Mouse (Mus musculus): ENCODE measurements at regions not wholly inside any gene's neighbourhood (a gene's known extent, or its start where the extent isn't known, plus 50 kb on each side); places are given as distances from the start of the nearest gene placed in this dataset.

GRCm38 (mm10) chr16:9255351-9255750, 425.5 kb downstream of the 1810013L24Rik start:
- Histone ChIP-seq H3K27me3 (replicated peaks) (no peaks in the 10 kb centered on the region), H3K27ac (ENCODE audit: insufficient read depth, low read depth) (no peak overlapping the region), H3K36me3 (replicated peaks in 1 of 2; ENCODE audit: control insufficient read depth in 1 of 2, insufficient read depth in 1 of 2, low read length in 1 of 2) (no peaks in the 10 kb centered on the region), H3K4me2 (ENCODE audit: insufficient read depth, low read depth, poor library complexity, severe bottlenecking) (no peak overlapping the region), H3K9me3 (replicated peaks; ENCODE audit: low read length) (no peaks in the 10 kb centered on the region), H3K79me2 (replicated peaks; ENCODE audit: control insufficient read depth, extremely low read depth, insufficient read depth, poor library complexity, severe bottlenecking) (no peaks in the 10 kb centered on the region), H3K4me1 (ENCODE audit: control insufficient read depth in 1 of 2, insufficient read depth in 2 of 2) (peaks cover 0 to 2% of the 10 kb centered on the region in 2 experiments; a peak in 2 of 4 replicates), H3K4me3 (replicated peaks in 1 of 3; ENCODE audit: low read depth in 2 of 3, low read length in 2 of 3, poor library complexity in 1 of 3) (no peak overlapping the region), H3K9ac (ENCODE audit: insufficient read depth, low read depth) (no peak overlapping the region)
- dilution Hi-C loops (cut with MboI; ENCODE audit: extremely low pct_ligation_motif_present, extremely low pct_unique_long_range_greater_than_20kb, low sequenced_read_pairs) (no loop called here), in situ Hi-C loops (cut with MboI; ENCODE audit: low pct_ligation_motif_present, low pct_unique_long_range_greater_than_20kb, low sequenced_read_pairs) (no loop called here)
- TF ChIP-seq MAX (IDR thresholded peaks at IDR 0.05; ENCODE audit: low read length) (no peak), CHD1 (IDR thresholded peaks at IDR 0.05; ENCODE audit: low read depth, low read length) (no peak), ZMIZ1 (IDR thresholded peaks at IDR 0.05; ENCODE audit: low read depth, low read length) (no peak), JUN (IDR thresholded peaks at IDR 0.05; ENCODE audit: insufficient read depth, low read depth, low read length) (no peak), CHD2 (IDR thresholded peaks at IDR 0.05; ENCODE audit: low read length) (no peak), MYC (IDR thresholded peaks at IDR 0.05; ENCODE audit: low read depth, low read length) (no peak), E2F4 (IDR thresholded peaks at IDR 0.05; ENCODE audit: insufficient replicate concordance, low read depth, low read length) (no peak), KAT2A (IDR thresholded peaks at IDR 0.05; ENCODE audit: insufficient replicate concordance, low read length) (no peak), ZC3H11A (IDR thresholded peaks at IDR 0.05; ENCODE audit: low read depth, low read length) (no peak), ZKSCAN1 (IDR thresholded peaks at IDR 0.05; ENCODE audit: borderline replicate concordance, low read depth, low read length) (no peak), IRF4 (IDR thresholded peaks at IDR 0.05; ENCODE audit: low read depth, low read length) (no peak), POLR2A (IDR thresholded peaks at IDR 0.05; ENCODE audit: low read depth, low read length) (no peak), RAD21 (IDR thresholded peaks at IDR 0.05; ENCODE audit: low read depth, low read length) (no peak), USF1 (IDR thresholded peaks at IDR 0.05; ENCODE audit: low read depth, low read length) (no peak), GABPA (IDR thresholded peaks at IDR 0.05; ENCODE audit: insufficient replicate concordance, low read depth, low read length) (no peak), TCF12 (IDR thresholded peaks at IDR 0.05; ENCODE audit: low read depth, low read length) (no peak), MAFK (IDR thresholded peaks at IDR 0.05; ENCODE audit: insufficient replicate concordance, low read length) (no peak), POLR2AphosphoS2 (IDR thresholded peaks at IDR 0.05; ENCODE audit: low read depth, low read length) (no peak)
- DNase-seq (ENCODE audit: extremely low read depth) = no peak

GRCm38 (mm10) chr16:9260966-9261365, 431.1 kb downstream of the 1810013L24Rik start:
- Histone ChIP-seq H3K4me3 (replicated peaks in 1 of 3; ENCODE audit: low read depth in 2 of 3, low read length in 2 of 3, poor library complexity in 1 of 3) (no peak overlapping the region), H3K27ac (ENCODE audit: insufficient read depth, low read depth) (no peak overlapping the region), H3K27me3 (replicated peaks) (no peaks in the 10 kb centered on the region), H3K9ac (ENCODE audit: insufficient read depth, low read depth) (no peak overlapping the region), H3K79me2 (replicated peaks; ENCODE audit: control insufficient read depth, extremely low read depth, insufficient read depth, poor library complexity, severe bottlenecking) (no peaks in the 10 kb centered on the region), H3K4me1 (ENCODE audit: control insufficient read depth in 1 of 2, insufficient read depth in 2 of 2) (no peaks in the 10 kb centered on the region), H3K36me3 (replicated peaks in 1 of 2; ENCODE audit: control insufficient read depth in 1 of 2, insufficient read depth in 1 of 2, low read length in 1 of 2) (no peaks in the 10 kb centered on the region), H3K4me2 (ENCODE audit: insufficient read depth, low read depth, poor library complexity, severe bottlenecking) (no peak overlapping the region), H3K9me3 (replicated peaks; ENCODE audit: low read length) (no peaks in the 10 kb centered on the region)
- in situ Hi-C loops (cut with MboI; ENCODE audit: low pct_ligation_motif_present, low pct_unique_long_range_greater_than_20kb, low sequenced_read_pairs) (no loop called here), dilution Hi-C loops (cut with MboI; ENCODE audit: extremely low pct_ligation_motif_present, extremely low pct_unique_long_range_greater_than_20kb, low sequenced_read_pairs) (no loop called here)
- no peak for DNase-seq (ENCODE audit: extremely low read depth)
- TF ChIP-seq ZMIZ1 (IDR thresholded peaks at IDR 0.05; ENCODE audit: low read depth, low read length) = no peak
- no peak for TF ChIP-seq NRF1 (IDR thresholded peaks at IDR 0.05; ENCODE audit: low read depth, low read length)
- TF ChIP-seq MEF2A (IDR thresholded peaks at IDR 0.05; ENCODE audit: borderline replicate concordance, low read depth, low read length) = no peak
- no peak for TF ChIP-seq USF2 (conservative IDR thresholded peaks at IDR 0.05; ENCODE audit: low read depth, low read length)
- TF ChIP-seq IRF4 (IDR thresholded peaks at IDR 0.05; ENCODE audit: low read depth, low read length) = no peak
- TF ChIP-seq UBTF (IDR thresholded peaks at IDR 0.05; ENCODE audit: low read depth, low read length) = no peak
- no peak for TF ChIP-seq BHLHE40 (IDR thresholded peaks at IDR 0.05; ENCODE audit: low read depth, low read length)
- no peak for TF ChIP-seq MAX (IDR thresholded peaks at IDR 0.05; ENCODE audit: low read length)
- TF ChIP-seq POLR2AphosphoS2 (IDR thresholded peaks at IDR 0.05; ENCODE audit: low read depth, low read length) = no peak
- TF ChIP-seq ZNF384 (IDR thresholded peaks at IDR 0.05; ENCODE audit: low read depth, low read length) = no peak
- no peak for TF ChIP-seq EP300 (IDR thresholded peaks at IDR 0.05; ENCODE audit: low read length)
- TF ChIP-seq RAD21 (IDR thresholded peaks at IDR 0.05; ENCODE audit: low read depth, low read length) = no peak
- TF ChIP-seq RCOR1 (conservative IDR thresholded peaks at IDR 0.05; ENCODE audit: low read depth, low read length) = no peak
- no peak for TF ChIP-seq TBP (conservative IDR thresholded peaks at IDR 0.05; ENCODE audit: low read depth, low read length)
- TF ChIP-seq KAT2A (IDR thresholded peaks at IDR 0.05; ENCODE audit: insufficient replicate concordance, low read length) = no peak

Measured in CH12.LX (cell line).